Mouse (Mus musculus): ENCODE data around the gene Ankrd52. TPM values are rescaled to one million over a fixed set of nuclear protein-coding genes. Genes with fewer than 3 reads are reported as not detected.

The Ankrd52 gene
- polyA plus RNA-seq, 1 experiment from 2014 or later = 11.7 TPM

GRCm38 (mm10) chr10:128454471-128454870, 77.6 kb downstream of the Ankrd52 start:
- Histone ChIP-seq H3K36me3 (no peaks in the 10 kb centered on the region), H3K9me3 (no peaks in the 10 kb centered on the region), H3K27ac (no peak overlapping the region), H3K4me3 (no peak overlapping the region), H3K27me3 (peaks cover 3% of the 10 kb centered on the region; the same call in 1 of the 2 replicates), H3K4me2 (no peak overlapping the region), H3K9ac (peak overlapping the region; percentile 19; the same call in 1 of the 2 replicates), H3K4me1 (replicated peaks) (no peaks in the 10 kb centered on the region)
- ATAC-seq (ENCODE audit: low FRiP score) = no peak
- 79% methylated on average over 3 of the region's 3 CpGs for WGBS

GRCm38 (mm10) chr10:128455280-128455679, 78.4 kb downstream of the Ankrd52 start:
- H3K9ac ChIP-seq = 0 out of 2 replicates have a peak overlapping the region, but pooled peaks have one; percentile 19
- 1% methylated on average over 6 of the region's 6 CpGs for WGBS

GRCm38 (mm10) chr10:128457676-128458075, 80.8 kb downstream of the Ankrd52 start:
- peaks cover 3% of the 10 kb centered on the region; the same call in 1 of the 2 replicates for H3K27me3 ChIP-seq
- 84% methylated on average over 6 of the region's 6 CpGs for WGBS
- H3K4me2 ChIP-seq = no peak overlapping the region
- H3K4me3 ChIP-seq = peak overlapping the region; percentile 91; the same call in 1 of the 2 replicates
- no peak overlapping the region for H3K9ac ChIP-seq
- H3K36me3 ChIP-seq = peaks cover 12% of the 10 kb centered on the region
- peaks cover 14% of the 10 kb centered on the region for H3K4me1 ChIP-seq (replicated peaks)
- H3K27ac ChIP-seq = no peak overlapping the region
- no peak for ATAC-seq (ENCODE audit: low FRiP score)
- H3K9me3 ChIP-seq = no peaks in the 10 kb centered on the region

More at GRCm38 (mm10) chr10:128455280-128455679, 78.4 kb downstream of the Ankrd52 start:
- H3K27ac ChIP-seq = no peak overlapping the region
- no peaks in the 10 kb centered on the region for H3K9me3 ChIP-seq
- ATAC-seq (ENCODE audit: low FRiP score) = no peak
- peaks cover 3% of the 10 kb centered on the region; the same call in 1 of the 2 replicates for H3K27me3 ChIP-seq
- H3K36me3 ChIP-seq = no peaks in the 10 kb centered on the region
- peak overlapping the region; percentile 37 for H3K4me2 ChIP-seq
- peak overlapping the region; percentile 18; the same call in 1 of the 2 replicates for H3K4me3 ChIP-seq
- H3K4me1 ChIP-seq (replicated peaks) = peaks cover 2% of the 10 kb centered on the region

Small RNA genes lying within 50 kb of the gene (microRNA-seq; reads per million reads assigned to microRNA genes)
- gene Gm25361 (not detected), gene Gm26308 (not detected), gene Mir6914 (not detected), gene Mir6915 (1.6 reads per million), gene Mir8105 (not detected)

Other genes starting within 250 kb of the Ankrd52 start
- gene Rbms2, start 196.8 kb upstream of the Ankrd52 start, polyA plus RNA-seq (2015; fragmentation: Nextera tagmentation; extraction: Ambion mirVana) = 11.1 and 13.1 TPM in 2 replicates
- 0.75 and 1.3 TPM in 2 replicates for gene Gls2, start 182.7 kb upstream of the Ankrd52 start, polyA plus RNA-seq (2015; fragmentation: Nextera tagmentation; extraction: Ambion mirVana)
- gene Spryd4, start 165.3 kb upstream of the Ankrd52 start, polyA plus RNA-seq (2015; fragmentation: Nextera tagmentation; extraction: Ambion mirVana) = 19.6 and 21.7 TPM in 2 replicates
- 0.14 and 0.21 TPM in 2 replicates for gene Mip, start 151.3 kb upstream of the Ankrd52 start, polyA plus RNA-seq (2015; fragmentation: Nextera tagmentation; extraction: Ambion mirVana)
- gene Timeless, start 145.1 kb upstream of the Ankrd52 start, polyA plus RNA-seq (2015; fragmentation: Nextera tagmentation; extraction: Ambion mirVana) = 24.6 and 29.5 TPM in 2 replicates
- 0.18 and 0.27 TPM in 2 replicates for gene Apon, start 123.0 kb upstream of the Ankrd52 start, polyA plus RNA-seq (2015; fragmentation: Nextera tagmentation; extraction: Ambion mirVana)
- gene Apof, start 108.4 kb upstream of the Ankrd52 start, polyA plus RNA-seq (2015; fragmentation: Nextera tagmentation; extraction: Ambion mirVana) = not detected in 2 replicates
- gene Stat2, start 106.6 kb upstream of the Ankrd52 start, polyA plus RNA-seq (2015; fragmentation: Nextera tagmentation; extraction: Ambion mirVana) = 21.4 and 22.6 TPM in 2 replicates
- 0.10 TPM in 1 of 2 replicates, not detected in the other for gene Il23a, start 78.4 kb upstream of the Ankrd52 start, polyA plus RNA-seq (2015; fragmentation: Nextera tagmentation; extraction: Ambion mirVana)
- 25.3 and 25.8 TPM in 2 replicates for gene Pan2, start 73.8 kb upstream of the Ankrd52 start, polyA plus RNA-seq (2015; fragmentation: Nextera tagmentation; extraction: Ambion mirVana)
- 227 and 228 TPM in 2 replicates for gene Cnpy2, start 54.7 kb upstream of the Ankrd52 start, polyA plus RNA-seq (2015; fragmentation: Nextera tagmentation; extraction: Ambion mirVana)
- gene Cs, start 39.4 kb upstream of the Ankrd52 start, polyA plus RNA-seq (2015; fragmentation: Nextera tagmentation; extraction: Ambion mirVana) = 232 and 235 TPM in 2 replicates
- 31.1 and 37.6 TPM in 2 replicates for gene Coq10a, start 8.1 kb upstream of the Ankrd52 start, polyA plus RNA-seq (2015; fragmentation: Nextera tagmentation; extraction: Ambion mirVana)
- not detected in 2 replicates for gene Slc39a5, start 24.1 kb downstream of the Ankrd52 start, polyA plus RNA-seq (2015; fragmentation: Nextera tagmentation; extraction: Ambion mirVana)
- 126 and 139 TPM in 2 replicates for gene Nabp2, start 34.4 kb downstream of the Ankrd52 start, polyA plus RNA-seq (2015; fragmentation: Nextera tagmentation; extraction: Ambion mirVana)
- 81.9 and 83.8 TPM in 2 replicates for gene Rnf41, start 34.5 kb downstream of the Ankrd52 start, polyA plus RNA-seq (2015; fragmentation: Nextera tagmentation; extraction: Ambion mirVana)
- gene Smarcc2, start 82.1 kb downstream of the Ankrd52 start, polyA plus RNA-seq (2015; fragmentation: Nextera tagmentation; extraction: Ambion mirVana) = 195 and 196 TPM in 2 replicates
- gene Myl6, start 117.0 kb downstream of the Ankrd52 start, polyA plus RNA-seq (2015; fragmentation: Nextera tagmentation; extraction: Ambion mirVana) = 933 and 943 TPM in 2 replicates
- 4.1 and 4.2 TPM in 2 replicates for gene Myl6b, start 121.6 kb downstream of the Ankrd52 start, polyA plus RNA-seq (2015; fragmentation: Nextera tagmentation; extraction: Ambion mirVana)
- gene Esyt1, start 148.8 kb downstream of the Ankrd52 start, polyA plus RNA-seq (2015; fragmentation: Nextera tagmentation; extraction: Ambion mirVana) = 16.4 and 17.6 TPM in 2 replicates
- 19.7 and 20.9 TPM in 2 replicates for gene Zc3h10, start 170.7 kb downstream of the Ankrd52 start, polyA plus RNA-seq (2015; fragmentation: Nextera tagmentation; extraction: Ambion mirVana)
- gene Rpl41, start 172.2 kb downstream of the Ankrd52 start, polyA plus RNA-seq (2015; fragmentation: Nextera tagmentation; extraction: Ambion mirVana) = 2,639 and 2,680 TPM in 2 replicates
- 125 and 129 TPM in 2 replicates for gene Pa2g4, start 188.9 kb downstream of the Ankrd52 start, polyA plus RNA-seq (2015; fragmentation: Nextera tagmentation; extraction: Ambion mirVana)
- 3.0 and 3.5 TPM in 2 replicates for gene Erbb3, start 212.5 kb downstream of the Ankrd52 start, polyA plus RNA-seq (2015; fragmentation: Nextera tagmentation; extraction: Ambion mirVana)
- gene Rps26, start 249.6 kb downstream of the Ankrd52 start, polyA plus RNA-seq (2015; fragmentation: Nextera tagmentation; extraction: Ambion mirVana) = 482 and 485 TPM in 2 replicates